Mouse (Mus musculus) neural tube, embryonic 10.5 days (tissue): Measurements from ENCODE around the gene Srgap1.
"Not testable (repeated sequence)": the region's sequence is repeated elsewhere in the genome, so short reads cannot be mapped to it uniquely, and the experiment has no call there.

ENCODE experiments used
- DNase-seq: peaks from one replicate; pipeline ENCODE4 v3.0.0-alpha.2; 2017; ENCODE audit warnings: low spot score; ENCODE audit errors: extremely low spot score

Srgap1 gene

DNA sequence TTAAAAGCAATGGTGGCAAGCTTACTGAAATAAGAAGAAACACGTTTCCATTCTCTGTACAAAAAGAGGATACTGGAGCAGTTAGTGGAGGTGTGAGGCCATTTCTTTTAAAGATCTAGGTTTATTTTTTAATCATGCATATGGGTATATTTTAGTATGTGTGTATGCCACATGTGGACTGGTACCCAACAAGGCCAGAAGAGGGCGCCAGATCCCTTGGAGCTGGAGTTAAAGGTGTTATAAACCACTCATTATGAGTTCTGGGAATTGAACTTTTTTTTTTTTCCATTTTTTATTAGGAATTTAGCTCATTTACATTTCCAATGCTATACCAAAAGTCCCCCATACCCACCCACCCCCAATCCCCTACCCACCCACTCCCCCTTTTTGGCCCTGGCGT is 279.8 kb downstream of the Srgap1 start:
- DNase-seq: not testable (repeated sequence)

DNA sequence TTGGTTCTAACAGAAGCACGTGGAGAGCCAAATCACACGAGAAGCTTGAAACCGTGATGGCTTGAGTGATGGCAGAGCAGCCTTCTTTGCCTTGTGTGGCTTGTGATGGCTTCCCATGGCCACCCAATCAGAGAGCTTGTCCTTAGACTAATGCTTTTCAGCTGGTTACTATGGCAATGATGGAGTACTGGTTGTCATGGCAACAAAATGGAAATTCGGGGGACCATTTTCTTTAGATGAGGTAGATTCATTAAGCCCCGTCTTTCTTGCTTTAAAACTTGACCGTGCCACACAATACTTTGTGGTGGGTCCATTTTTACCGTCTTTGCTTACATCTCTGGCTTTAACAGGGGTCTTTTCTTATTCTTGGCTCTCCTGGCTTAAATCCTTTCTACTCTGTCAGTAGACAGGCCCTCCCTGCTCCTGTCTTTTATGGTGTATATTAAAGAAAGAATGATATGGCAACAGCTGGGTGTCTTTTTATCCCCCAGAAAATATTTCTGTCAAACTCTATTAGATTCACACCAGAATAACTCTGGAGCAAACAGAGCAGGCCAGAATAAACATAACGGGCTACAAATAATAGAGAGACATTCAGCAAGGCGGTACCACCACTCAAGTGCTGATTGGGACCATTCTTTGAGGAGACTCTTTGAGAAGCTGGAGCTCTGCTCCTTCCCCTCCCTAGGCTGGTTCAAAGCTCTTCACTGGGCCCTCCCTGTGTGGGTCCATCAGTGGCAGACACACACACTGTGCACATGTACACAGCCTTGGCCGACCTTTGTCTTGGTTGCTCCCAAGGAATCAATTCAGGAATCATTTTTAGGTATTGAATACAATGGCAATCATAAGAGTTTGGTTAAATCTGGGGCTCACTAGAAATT is 281.7 kb downstream of the Srgap1 start:
- no peak for DNase-seq

DNA sequence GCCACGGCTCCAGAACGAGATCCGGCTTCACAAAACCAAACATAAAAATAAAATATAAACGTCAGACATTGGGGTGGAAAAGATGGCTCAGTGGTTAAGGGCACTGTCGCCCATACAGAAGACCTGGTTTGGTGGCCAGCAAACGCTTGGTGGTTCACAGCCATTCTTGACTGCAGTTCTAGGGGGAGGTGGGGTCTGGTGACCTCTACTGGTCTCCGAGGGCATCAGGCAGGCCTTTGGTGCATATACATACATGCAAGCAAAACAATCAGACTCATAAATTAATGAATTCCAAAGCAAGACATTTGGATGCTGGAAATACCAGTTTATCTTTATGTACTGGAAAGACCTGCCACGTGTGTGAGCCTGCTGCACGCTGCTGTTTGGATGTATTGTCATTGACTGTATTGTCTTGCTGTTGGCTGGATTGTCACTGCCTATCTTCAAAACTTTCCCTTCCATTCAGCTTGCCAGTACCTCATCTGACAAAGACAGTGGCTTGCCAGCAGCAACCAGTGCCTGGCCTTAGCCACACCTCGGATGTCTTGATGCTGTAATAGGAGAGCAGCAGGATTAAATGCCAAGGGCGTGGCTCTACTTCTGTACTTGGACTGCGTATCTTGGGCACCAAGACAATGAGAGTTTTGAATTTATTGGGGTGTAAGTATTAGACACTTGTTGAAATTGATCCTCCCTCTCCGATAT is 282.5 kb downstream of the Srgap1 start:
- DNase-seq: no peak

DNA sequence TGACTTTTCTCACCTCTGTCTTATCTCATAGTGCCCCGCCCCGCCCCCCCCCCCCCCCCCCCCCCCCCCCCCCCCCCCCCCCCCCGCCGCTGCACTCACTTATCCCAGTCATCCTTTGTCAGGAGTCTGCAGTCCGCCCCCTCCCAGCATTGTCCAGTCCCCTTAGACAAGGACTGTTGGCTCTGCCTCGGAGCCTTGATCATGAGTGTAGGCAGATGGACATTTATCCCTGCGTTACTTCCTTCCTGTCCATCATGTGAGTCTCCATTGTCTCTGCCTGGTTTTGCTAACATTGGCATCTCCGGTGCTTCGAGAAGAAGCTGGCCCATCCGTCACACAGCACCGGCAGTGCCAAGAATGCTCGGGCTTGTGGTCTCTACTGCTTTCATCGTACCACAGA is 283.9 kb downstream of the Srgap1 start:
- no peak for DNase-seq

DNA sequence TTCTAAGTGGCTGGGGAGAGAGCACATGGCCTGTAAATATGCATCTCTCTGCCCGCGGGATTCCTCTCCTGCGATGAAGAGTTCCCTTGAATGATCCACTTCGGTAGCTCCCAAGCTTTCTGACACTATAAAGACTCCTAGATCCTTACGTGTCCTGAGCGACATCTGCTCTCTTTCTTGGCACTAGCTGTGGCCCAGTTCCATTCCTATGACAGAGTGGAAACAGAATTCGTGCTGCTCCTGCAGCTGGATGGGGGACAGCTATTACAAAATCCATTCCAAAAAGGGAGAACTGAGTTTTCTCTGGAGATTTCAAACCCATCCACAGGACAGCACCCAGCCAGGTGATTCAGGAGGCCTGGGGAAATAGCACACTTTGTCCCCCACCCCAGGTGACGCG is 285.0 kb downstream of the Srgap1 start:
- no peak for DNase-seq

DNA sequence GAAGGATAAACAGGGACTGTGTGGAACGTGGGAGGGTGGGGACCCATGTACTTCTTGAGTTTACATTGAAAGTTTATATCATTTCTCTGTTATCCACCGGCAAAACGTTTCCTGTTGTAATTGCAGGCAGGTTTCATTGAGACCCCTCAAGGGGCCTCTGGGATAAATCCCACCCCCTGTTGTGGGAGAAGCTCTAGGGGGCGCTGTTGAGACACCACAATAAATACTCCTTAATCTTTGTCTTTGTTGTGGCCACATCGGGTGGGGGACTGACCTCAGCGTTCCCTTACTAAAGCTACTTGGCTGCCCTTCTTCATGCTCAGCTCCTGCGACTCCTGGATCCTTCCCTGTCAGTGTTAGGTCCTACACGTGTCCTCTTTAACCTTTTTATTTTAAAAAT is 288.0 kb downstream of the Srgap1 start:
- DNase-seq: no peak

DNA sequence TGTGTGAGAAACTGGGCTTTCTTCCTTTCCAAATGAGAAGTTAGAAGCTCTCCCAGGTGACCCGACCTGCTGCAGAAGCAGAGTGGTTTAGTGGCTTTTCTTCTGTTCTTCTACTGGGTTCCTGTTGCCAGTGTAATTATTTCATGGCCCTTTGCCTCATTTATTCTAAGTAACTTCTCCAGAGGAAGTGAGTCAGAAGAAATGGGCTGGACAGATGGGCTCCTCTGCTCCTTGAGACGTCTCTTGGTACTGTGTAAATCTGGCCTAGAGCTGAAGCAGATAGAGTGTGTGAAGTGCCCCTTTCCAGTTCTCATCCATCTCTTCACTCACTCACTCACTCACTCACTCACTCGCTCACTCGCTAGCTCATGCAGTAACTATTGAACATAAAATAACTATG is 290.4 kb downstream of the Srgap1 start:
- no peak for DNase-seq

DNA sequence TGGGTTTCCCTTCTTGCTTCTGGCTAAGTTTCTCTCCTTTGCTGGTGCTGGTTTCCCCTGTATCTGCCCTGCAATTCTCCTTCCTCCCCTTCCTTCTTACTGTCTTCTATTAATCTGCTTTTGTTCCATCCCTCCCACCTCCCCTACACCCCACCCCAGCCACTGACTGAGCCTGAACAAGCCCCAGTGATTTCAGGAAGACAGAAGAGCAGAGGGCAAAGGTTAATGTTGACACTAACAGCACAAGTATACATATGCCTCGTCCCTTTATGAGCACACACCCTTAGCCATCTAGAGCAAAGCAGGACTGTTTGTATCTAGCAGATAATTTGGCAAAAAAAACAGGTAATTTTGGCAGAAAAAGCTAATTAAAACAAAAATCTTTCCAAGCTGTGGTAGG is 291.3 kb downstream of the Srgap1 start:
- no peak for DNase-seq

DNA sequence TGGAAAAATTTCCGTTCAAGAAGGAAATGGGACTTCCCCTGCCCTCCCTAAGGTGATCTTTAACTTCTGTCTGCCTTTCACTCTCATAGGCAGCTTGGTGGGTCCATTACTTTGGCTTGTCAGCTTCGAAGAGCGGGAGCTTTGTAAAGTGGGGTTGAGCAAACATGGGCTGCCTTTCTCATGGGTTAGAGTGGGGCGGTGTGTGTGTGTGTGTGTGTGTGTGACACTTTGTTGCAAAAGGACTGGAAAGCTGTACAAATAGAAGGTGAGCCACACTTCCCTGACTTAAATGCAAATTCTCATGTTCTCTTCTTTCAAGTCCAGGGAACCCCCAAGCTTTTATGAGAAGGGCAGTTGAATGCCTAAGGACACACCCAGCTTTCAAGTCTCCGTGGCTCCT is 292.9 kb downstream of the Srgap1 start:
- DNase-seq: no peak

DNA sequence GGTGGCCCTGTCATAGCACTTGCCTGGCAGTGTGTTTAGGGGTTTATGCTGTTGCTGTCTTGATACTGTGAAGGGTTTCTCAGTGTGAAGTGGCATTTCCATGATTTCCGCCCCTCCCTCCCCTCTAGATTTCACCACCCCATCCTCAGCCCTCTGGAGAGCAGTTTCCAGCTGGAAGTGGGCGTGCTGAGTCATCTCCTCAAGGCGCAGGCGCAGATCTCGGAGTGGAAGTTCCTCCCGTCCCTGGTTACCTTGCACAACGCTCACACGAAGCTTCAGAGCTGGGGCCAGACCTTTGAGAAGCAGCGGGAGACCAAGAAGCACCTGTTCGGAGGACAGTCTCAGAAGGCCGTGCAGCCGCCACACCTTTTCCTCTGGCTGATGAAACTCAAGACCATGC is 296.9 kb downstream of the Srgap1 start:
- DNase-seq: no peak

DNA sequence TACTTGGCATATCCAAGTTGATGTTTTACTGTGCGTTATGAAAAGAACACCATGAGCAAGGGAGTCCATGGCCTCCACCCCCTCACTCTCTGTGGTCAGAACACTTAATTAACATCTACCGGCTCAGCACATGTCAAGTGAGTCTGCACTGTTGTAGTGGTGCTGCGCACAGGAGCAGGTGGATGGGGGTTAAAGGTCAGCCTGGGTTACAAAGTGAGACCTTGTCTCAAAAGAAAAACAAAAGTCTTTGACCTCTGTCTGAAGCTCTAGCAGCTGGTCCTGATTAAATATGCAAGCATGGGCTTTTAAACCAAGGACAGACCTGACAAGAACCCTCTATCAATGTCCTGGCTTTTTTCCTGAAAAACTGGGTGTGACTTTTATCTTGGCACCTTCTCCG is 304.8 kb downstream of the Srgap1 start:
- DNase-seq: peak; percentile 20

DNA sequence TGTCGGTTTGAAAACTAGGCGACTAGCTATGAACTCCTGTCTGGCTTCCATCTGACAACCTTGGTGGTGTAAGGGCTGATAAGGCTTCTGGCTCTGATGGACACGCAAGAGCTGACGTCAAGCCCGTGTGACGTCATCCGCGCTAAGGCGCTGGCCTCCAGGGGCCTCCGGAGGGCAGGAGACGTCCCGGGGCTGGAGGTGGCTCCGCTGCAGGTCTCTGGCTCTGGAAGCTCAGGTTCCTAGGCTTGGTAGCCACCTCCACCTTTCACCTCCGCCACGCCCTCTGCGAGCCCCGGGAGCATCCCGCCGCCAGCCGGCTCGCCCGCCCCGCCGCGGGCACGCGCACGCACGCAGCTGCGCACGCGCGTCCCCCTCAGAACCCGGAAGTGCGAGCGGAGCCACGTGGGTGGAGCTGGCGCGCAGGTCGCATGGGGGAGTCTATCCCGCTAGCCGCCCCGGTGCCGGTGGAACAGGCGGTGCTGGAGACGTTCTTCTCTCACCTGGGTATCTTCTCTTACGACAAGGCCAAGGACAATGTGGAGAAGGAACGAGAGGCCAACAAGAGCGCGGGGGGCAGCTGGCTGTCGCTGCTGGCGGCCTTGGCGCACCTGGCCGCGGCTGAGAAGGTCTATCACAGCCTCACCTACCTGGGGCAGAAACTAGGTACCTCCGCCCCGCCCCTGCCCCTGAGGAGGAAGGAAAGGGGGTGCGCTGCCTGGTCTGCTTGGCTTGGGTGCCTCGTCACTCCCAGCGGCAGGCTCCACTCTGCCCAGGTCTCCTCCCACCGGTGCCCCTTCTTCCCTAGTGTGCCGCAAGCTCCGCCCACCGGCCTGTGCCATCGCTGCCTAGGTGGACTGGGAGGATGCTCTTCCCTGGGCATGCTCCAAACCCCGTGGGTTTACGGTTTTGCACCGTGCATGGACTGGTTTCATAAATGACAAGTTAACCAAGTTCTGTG is 307.3 kb downstream of the Srgap1 start, which contains the start of gene BC048403:
Gene BC048403 (plus strand): TSS at position 390 of the 958 bp plus-strand sequence.
- DNase-seq: peak; percentile 93

DNA sequence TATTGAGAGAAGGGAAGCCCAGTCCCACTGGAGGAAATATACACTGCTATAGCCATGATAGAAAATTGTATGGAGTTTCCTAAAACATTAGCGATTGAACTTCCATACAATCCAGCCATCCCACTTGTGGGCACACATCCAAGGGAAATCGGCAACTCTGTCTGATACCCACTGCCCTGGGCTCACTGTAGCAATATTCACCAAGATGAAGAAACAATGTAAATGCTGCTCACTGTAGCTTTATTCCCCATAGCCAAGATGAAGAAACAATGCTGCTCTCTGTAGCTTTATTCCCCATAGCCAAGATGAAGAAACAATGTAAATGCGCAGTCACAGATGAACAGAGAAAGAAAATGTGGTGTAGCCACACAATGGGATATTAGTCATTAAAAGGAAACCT is 309.9 kb downstream of the Srgap1 start:
- DNase-seq: no peak

DNA sequence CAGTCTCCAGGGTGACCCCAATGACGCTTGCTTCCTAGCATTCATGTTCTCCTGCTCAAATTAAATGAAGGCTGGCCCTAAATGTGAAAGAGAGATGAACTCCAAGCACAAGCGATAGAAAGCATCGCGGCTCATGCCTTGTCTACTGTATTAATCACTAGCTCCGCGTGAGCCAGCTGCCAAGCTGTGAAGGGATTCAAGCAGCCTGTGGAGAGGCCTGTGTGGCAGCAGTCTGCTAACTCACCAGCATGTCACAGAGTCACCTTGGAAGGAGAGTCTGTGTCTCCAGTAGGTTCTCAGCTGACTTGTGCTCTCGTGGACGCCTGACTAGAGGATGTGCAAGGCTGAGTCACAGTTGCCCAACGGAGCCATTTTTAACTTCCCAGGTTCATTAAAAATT is 314.6 kb downstream of the Srgap1 start:
- no peak for DNase-seq

DNA sequence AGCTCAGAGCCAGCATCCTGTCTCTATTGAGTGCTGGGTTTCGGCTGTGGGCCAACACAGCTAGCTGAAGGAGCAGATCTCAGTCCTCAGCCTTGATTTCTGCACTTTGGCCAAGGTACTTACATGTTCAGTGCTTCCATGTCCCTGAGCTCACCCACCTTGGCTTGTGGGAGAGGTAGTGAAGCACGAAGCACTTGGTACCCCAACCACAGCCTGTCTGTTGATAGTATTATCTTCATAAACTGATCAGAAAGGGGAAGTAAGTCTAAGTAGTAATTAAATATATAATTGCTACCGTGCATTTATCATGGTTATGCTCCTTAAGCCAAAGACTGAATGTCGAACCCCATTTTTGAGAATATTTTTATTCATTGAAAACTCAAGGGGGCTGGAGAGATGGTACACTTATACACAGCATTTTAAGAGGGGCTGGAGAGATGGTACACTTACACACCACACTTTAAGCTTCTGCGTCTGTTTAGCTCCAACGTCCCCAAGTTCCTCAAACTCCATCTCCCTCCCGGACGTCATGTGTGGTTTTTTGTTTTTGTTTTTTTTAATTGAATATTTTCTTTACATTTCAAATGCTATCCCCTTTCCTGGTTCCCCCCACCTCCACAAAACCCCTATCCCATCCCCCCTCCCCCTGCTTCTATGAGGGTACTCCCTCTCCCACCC is 315.9 kb downstream of the Srgap1 start:
- no peak for DNase-seq
